In genomic region chr16:85801971-85802811, GRCm38 (mm10) we compare ENCODE assay signal across 8 mouse cellular contexts. TPM values are rescaled to one million over a fixed set of nuclear protein-coding genes. Genes with fewer than 3 reads are reported as not detected.
DNase-seq lines count a peak whose midpoint lies in the region; ATAC-seq and TF ChIP-seq lines count a peak whose summit lies in the region.

No protein-coding gene starts in this region.

- no peak for TF ChIP-seq CTCF in spleen, adult 2 months (IDR thresholded peaks at IDR 0.05; ENCODE audit: extremely low read depth, insufficient read depth, insufficient read length, insufficient replicate concordance)
- TF ChIP-seq CTCF in lung, embryonic 14.5 days (IDR thresholded peaks at IDR 0.05; ENCODE audit: low read depth), result peak; percentile 23; the same call in 1 of the 2 replicates

- no peaks in the 10 kb centered on the region for H3K4me1 ChIP-seq in spleen, adult 2 months (ENCODE audit: control insufficient read depth, insufficient read depth, insufficient read length)
- peaks cover 26% of the 10 kb centered on the region for H3K4me1 ChIP-seq in embryonic facial prominence, embryonic 10.5 days
- peaks cover 30% of the 10 kb centered on the region for H3K4me1 ChIP-seq in heart, embryonic 12.5 days (replicated peaks)
- peaks cover 37% of the 10 kb centered on the region for H3K4me1 ChIP-seq in kidney, embryonic 15.5 days
- H3K4me1 ChIP-seq in lung, embryonic 14.5 days (ENCODE audit: insufficient read depth), result 0 out of 2 replicates have a peak, but pooled peaks cover 10% of the 10 kb centered on the region

- peak overlapping the region; percentile 43; the same call in 1 of the 2 replicates for H3K27ac ChIP-seq in spleen, adult 2 months (ENCODE audit: insufficient read depth, low read length)
- H3K27ac ChIP-seq in embryonic facial prominence, embryonic 10.5 days (replicated peaks), result peak overlapping the region; percentile 93
- H3K27ac ChIP-seq in heart, embryonic 12.5 days (ENCODE audit: poor library complexity, severe bottlenecking), result peak overlapping the region; percentile 97
- peak overlapping the region; percentile 98 for H3K27ac ChIP-seq in kidney, embryonic 15.5 days
- peak overlapping the region; percentile 98 for H3K27ac ChIP-seq in lung, embryonic 14.5 days (ENCODE audit: low read depth)

- TF ChIP-seq POLR2A in spleen, adult 2 months (IDR thresholded peaks at IDR 0.05; ENCODE audit: low read depth, low read length), result no peak

- peak overlapping the region; percentile 98 for H3K9ac ChIP-seq in heart, embryonic 12.5 days
- peak overlapping the region; percentile 91 for H3K9ac ChIP-seq in kidney, embryonic 15.5 days
- peak overlapping the region; percentile 92 for H3K9ac ChIP-seq in lung, embryonic 14.5 days

- H3K4me2 ChIP-seq in heart, embryonic 12.5 days, result peak overlapping the region; percentile 92
- peak overlapping the region; percentile 90 for H3K4me2 ChIP-seq in kidney, embryonic 15.5 days
- peak overlapping the region; percentile 82 for H3K4me2 ChIP-seq in lung, embryonic 14.5 days

- no peak for DNase-seq in spleen, adult 2 months (ENCODE audit: low read depth in 1 of 2, low spot score in 2 of 2)
- no peak for DNase-seq in spleen, postnatal 36 days (ENCODE audit: low spot score in 2 of 2)
- peak; percentile 73 for DNase-seq in embryonic facial prominence, embryonic 10.5 days (ENCODE audit: low spot score)
- peak; percentile 77 for DNase-seq in lung, embryonic 14.5 days
- peak; percentile 59 for DNase-seq in retina, embryonic 14.5 days (ENCODE audit: low spot score)
- no peak for DNase-seq in spleen, adult 18-20 months

- H3K9me3 ChIP-seq in embryonic facial prominence, embryonic 10.5 days, result no peaks in the 10 kb centered on the region
- no peaks in the 10 kb centered on the region for H3K9me3 ChIP-seq in heart, embryonic 12.5 days (replicated peaks)
- H3K9me3 ChIP-seq in kidney, embryonic 15.5 days (replicated peaks), result no peaks in the 10 kb centered on the region
- H3K9me3 ChIP-seq in lung, embryonic 14.5 days (ENCODE audit: low read depth, low read length), result no peaks in the 10 kb centered on the region

- ATAC-seq in heart, embryonic 12.5 days (ENCODE audit: insufficient number of reproducible peaks, low FRiP score), result 0 out of 2 replicates have a peak, but pooled peaks have one; percentile 7
- ATAC-seq in kidney, embryonic 15.5 days (replicated peaks; ENCODE audit: low FRiP score), result peak; percentile 2; the same call in 1 of the 2 replicates
- peak; percentile 2; the same call in 1 of the 2 replicates for ATAC-seq in lung, embryonic 14.5 days (ENCODE audit: insufficient read depth)

- WGBS in spleen, adult 2 months, result 1% methylated on average over 67 of the region's 67 CpGs
- under 1% methylated on average over 67 of the region's 67 CpGs for WGBS in embryonic facial prominence, embryonic 10.5 days
- WGBS in heart, embryonic 12.5 days, result under 1% methylated on average over 67 of the region's 67 CpGs
- WGBS in kidney, embryonic 15.5 days, result under 1% methylated on average over 67 of the region's 67 CpGs
- WGBS in lung, embryonic 14.5 days, result under 1% methylated on average over 67 of the region's 67 CpGs

- H3K27me3 ChIP-seq in spleen, adult 2 months (ENCODE audit: control insufficient read depth, insufficient read depth, low read length), result peaks cover 11% of the 10 kb centered on the region
- H3K27me3 ChIP-seq in embryonic facial prominence, embryonic 10.5 days (replicated peaks; ENCODE audit: low read depth, poor library complexity, severe bottlenecking), result no peaks in the 10 kb centered on the region
- no peaks in the 10 kb centered on the region for H3K27me3 ChIP-seq in heart, embryonic 12.5 days (replicated peaks)
- no peaks in the 10 kb centered on the region for H3K27me3 ChIP-seq in kidney, embryonic 15.5 days
- no peaks in the 10 kb centered on the region for H3K27me3 ChIP-seq in lung, embryonic 14.5 days (ENCODE audit: insufficient read depth, low read length)

- H3K4me3 ChIP-seq in spleen, adult 2 months (ENCODE audit: extremely low read depth, insufficient read depth, insufficient read length), result peak overlapping the region; percentile 23; the same call in 1 of the 2 replicates
- H3K4me3 ChIP-seq in embryonic facial prominence, embryonic 10.5 days, result peak overlapping the region; percentile 89
- peak overlapping the region; percentile 91 for H3K4me3 ChIP-seq in heart, embryonic 12.5 days
- H3K4me3 ChIP-seq in kidney, embryonic 15.5 days (replicated peaks), result peak overlapping the region; percentile 85
- H3K4me3 ChIP-seq in lung, embryonic 14.5 days (ENCODE audit: low read depth, low read length), result peak overlapping the region; percentile 81

- no peaks in the 10 kb centered on the region for H3K36me3 ChIP-seq in spleen, adult 2 months (ENCODE audit: control insufficient read depth, insufficient read depth, low read length)
- peaks cover 31% of the 10 kb centered on the region for H3K36me3 ChIP-seq in embryonic facial prominence, embryonic 10.5 days (replicated peaks)
- H3K36me3 ChIP-seq in heart, embryonic 12.5 days, result peaks cover 29% of the 10 kb centered on the region
- H3K36me3 ChIP-seq in kidney, embryonic 15.5 days, result peaks cover 31% of the 10 kb centered on the region
- peaks cover 28% of the 10 kb centered on the region for H3K36me3 ChIP-seq in lung, embryonic 14.5 days (ENCODE audit: insufficient read depth)

RNA-seq across cellular contexts. Expression of gene Adamts1, which starts 0.7 kb away (rescaled TPM):
- 4.4 and 5.7 TPM in 2 replicates for polyA plus RNA-seq in spleen, adult 2 months (2012; rRNA removed)
- 21.2 and 23.9 TPM in 2 replicates for polyA plus RNA-seq in embryonic facial prominence, embryonic 10.5 days (2016; fragmentation: Nextera tagmentation; extraction: Ambion mirVana)
- 89.3 and 89.7 TPM in 2 replicates for polyA plus RNA-seq in heart, embryonic 12.5 days (2016; fragmentation: Nextera tagmentation; extraction: Ambion mirVana)
- 88.9 and 95.8 TPM in 2 replicates for polyA plus RNA-seq in kidney, embryonic 15.5 days (2015; fragmentation: Nextera tagmentation; extraction: Ambion mirVana)
- polyA plus RNA-seq in lung, embryonic 14.5 days (2014; fragmentation: Nextera tagmentation; extraction: Ambion mirVana), result 40.0 and 40.2 TPM in 2 replicates

Comparison
In these comparisons a context has a peak if more than half of its experiments do, and no peak if none do; other contexts are left out.
1. DNase-seq: peak in embryonic facial prominence, embryonic 10.5 days (single experiment), lung, embryonic 14.5 days (single experiment) and retina, embryonic 14.5 days (single experiment); none in spleen, adult 2 months (0 of 2), spleen, postnatal 36 days (0 of 2) and spleen, adult 18-20 months (0 of 2).
2. H3K27ac ChIP-seq: peak in every context shown above with its lines; median percentile 98 in kidney, embryonic 15.5 days; 98 in lung, embryonic 14.5 days; 97 in heart, embryonic 12.5 days; 93 in embryonic facial prominence, embryonic 10.5 days; 43 in spleen, adult 2 months.
3. H3K4me3 ChIP-seq: peak in every context shown above with its lines; median percentile 91 in heart, embryonic 12.5 days; 89 in embryonic facial prominence, embryonic 10.5 days; 85 in kidney, embryonic 15.5 days; 81 in lung, embryonic 14.5 days; 23 in spleen, adult 2 months.
4. Peak in every context shown above with its lines, with median percentiles within 50 percentile points of each other: ATAC-seq, H3K4me2 ChIP-seq and H3K9ac ChIP-seq.